Mouse (Mus musculus) intestine, postnatal 0 days (tissue): ENCODE results near the gene Ankfn1. TPM values are rescaled to one million over a fixed set of nuclear protein-coding genes. Genes with fewer than 3 reads are reported as not detected.
A peak's percentile ranks its signal among the peaks of the same experiment; 100 is the strongest.

Source experiments
- ATAC-seq: fragments of 200-750 bp; cut with Nextera tagmentation; 2 replicates; pipeline ENCODE4 v1.8.0; 2017; ENCODE audit warnings: mild to moderate bottlenecking, moderate TSS enrichment, moderate library complexity
- H3K27ac ChIP-seq: fragments of 300-500 bp; sonication (generic); 2 replicates; pipeline ENCODE4 v1.5.1; 2014; ENCODE audit warnings: mild to moderate bottlenecking, low read depth, low read length, moderate library complexity
- H3K27me3 ChIP-seq: fragments of 300-500 bp; sonication (generic); replicated peaks from 2 replicates; pipeline ENCODE4 v1.6.1; 2014; ENCODE audit warnings: low read length, mixed read lengths; ENCODE audit not compliant: control insufficient read depth, insufficient read depth
- H3K36me3 ChIP-seq: fragments of 300-500 bp; sonication (generic); 2 replicates; pipeline ENCODE4 v1.6.1; 2014; ENCODE audit warnings: mild to moderate bottlenecking, moderate library complexity; ENCODE audit not compliant: control insufficient read depth, insufficient read depth
- H3K4me1 ChIP-seq: fragments of 300-500 bp; sonication (generic); replicated peaks from 2 replicates; pipeline ENCODE4 v1.6.1; 2014; ENCODE audit warnings: antibody characterized with exemption, low read length, mixed read lengths; ENCODE audit not compliant: control insufficient read depth, insufficient read depth
- H3K4me2 ChIP-seq: fragments of 300-500 bp; sonication (generic); replicated peaks from 2 replicates; pipeline ENCODE4 v1.6.1; 2014; ENCODE audit warnings: low read depth, mild to moderate bottlenecking, moderate library complexity
- H3K4me3 ChIP-seq: fragments of 300-500 bp; sonication (generic); 2 replicates; pipeline ENCODE4 v1.5.1; 2014; ENCODE audit warnings: low read depth, low read length
- H3K9ac ChIP-seq: fragments of 300-500 bp; sonication (generic); 2 replicates; pipeline ENCODE4 v1.6.1; 2014; ENCODE audit warnings: mild to moderate bottlenecking, low read depth, low read length
- H3K9me3 ChIP-seq: fragments of 300-500 bp; sonication (generic); 2 replicates; pipeline ENCODE4 v1.6.1; 2016; ENCODE audit warnings: mixed run types; ENCODE audit not compliant: control insufficient read depth
- CTCF ChIP-seq: sonication (generic); IDR thresholded peaks from 2 replicates; pipeline ENCODE4 v1.5.1; 2016; ENCODE audit warnings: low read depth, mild to moderate bottlenecking, control low read depth, antibody characterized with exemption, moderate library complexity
- WGBS: fragments of 180-500 bp; shearing (Covaris S2); extraction: QIAGEN DNeasy Blood & Tissue Kit; methylation state at CpG from one replicate; pipeline ENCODE4 v1.1.7; 2014; 5-methylcytosine and 5-hydroxymethylcytosine counted together
- polyA plus RNA-seq: library from polyadenylated mRNA; unstranded; fragments of >200 nt; fragmentation: Nextera tagmentation; extraction: Ambion mirVana; gene quantifications from 2 replicates; pipeline ENCODE4 v1.2.1, GENCODE M21; 2015

Gene Ankfn1
- polyA plus RNA-seq, 1 experiment from 2014 or later = not detected

DNA sequence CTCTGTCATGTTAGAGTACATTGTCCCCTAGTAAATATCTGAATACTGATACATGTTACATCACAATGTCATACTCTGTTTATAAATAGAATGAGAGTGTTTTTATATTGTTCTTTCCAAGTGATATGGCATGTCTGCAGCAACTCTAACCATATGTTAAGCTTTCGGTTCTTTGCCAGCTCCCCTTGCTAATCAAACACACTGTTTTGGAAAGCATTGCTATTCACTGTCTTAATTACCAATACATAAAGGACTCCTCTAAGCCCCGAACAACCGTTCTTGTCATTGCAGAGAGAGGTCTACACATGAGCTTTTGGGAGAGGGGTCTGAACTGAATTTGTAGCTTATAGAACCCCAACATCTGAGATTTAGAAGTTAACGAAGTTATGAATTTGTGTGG lies 327.0 kb downstream of the Ankfn1 start:
- no peak overlapping the region for H3K4me3 ChIP-seq
- H3K9ac ChIP-seq = no peak overlapping the region
- no peaks in the 10 kb centered on the region for H3K36me3 ChIP-seq
- ATAC-seq = no peak
- H3K27ac ChIP-seq = no peak overlapping the region
- TF ChIP-seq CTCF = no peak
- no peak overlapping the region for H3K4me2 ChIP-seq
- 87% methylated on average over 4 of the region's 4 CpGs for WGBS
- H3K9me3 ChIP-seq = no peaks in the 10 kb centered on the region
- H3K4me1 ChIP-seq = no peaks in the 10 kb centered on the region
- H3K27me3 ChIP-seq = no peaks in the 10 kb centered on the region

- Histone ChIP-seq H3K9me3 (no peaks in the 10 kb centered on the region), H3K4me2 (no peak overlapping the region), H3K36me3 (no peaks in the 10 kb centered on the region), H3K4me1 (no peaks in the 10 kb centered on the region), H3K9ac (no peak overlapping the region), H3K27ac (no peak overlapping the region), H3K27me3 (no peaks in the 10 kb centered on the region), H3K4me3 (no peak overlapping the region)
- 80% methylated on average over 6 of the region's 6 CpGs for WGBS
- TF ChIP-seq CTCF = no peak
- no peak for ATAC-seq
These were observed 328.5 kb downstream of the Ankfn1 start for GRCm38 (mm10) chr11:89448986-89449385.

DNA sequence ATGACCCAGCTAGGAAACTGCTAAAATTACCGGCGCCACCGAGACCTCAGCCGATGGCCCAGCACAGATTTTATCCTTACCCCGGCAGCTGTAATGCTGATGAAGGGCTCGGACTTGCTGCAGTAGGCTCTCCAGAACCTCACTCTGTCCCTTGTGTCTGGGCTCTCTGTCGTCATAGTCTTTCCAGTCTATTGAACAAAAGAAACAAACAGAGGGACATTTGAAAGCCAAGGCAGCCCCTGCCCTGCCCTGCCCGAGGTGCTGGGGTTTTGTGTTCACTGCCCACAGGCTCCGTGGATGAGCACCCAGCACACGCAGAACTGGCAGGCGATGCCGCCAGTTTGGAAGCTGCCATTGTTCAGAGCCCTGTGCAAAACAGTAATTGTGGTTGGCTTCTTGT lies 330.0 kb downstream of the Ankfn1 start:
- WGBS = 88% methylated on average over 12 of the region's 12 CpGs
- H3K27ac ChIP-seq = no peak overlapping the region
- H3K4me1 ChIP-seq = no peaks in the 10 kb centered on the region
- H3K36me3 ChIP-seq = no peaks in the 10 kb centered on the region
- no peak overlapping the region for H3K4me3 ChIP-seq
- no peaks in the 10 kb centered on the region for H3K9me3 ChIP-seq
- no peak overlapping the region for H3K4me2 ChIP-seq
- no peak overlapping the region for H3K9ac ChIP-seq
- TF ChIP-seq CTCF = no peak
- no peaks in the 10 kb centered on the region for H3K27me3 ChIP-seq
- no peak for ATAC-seq

DNA sequence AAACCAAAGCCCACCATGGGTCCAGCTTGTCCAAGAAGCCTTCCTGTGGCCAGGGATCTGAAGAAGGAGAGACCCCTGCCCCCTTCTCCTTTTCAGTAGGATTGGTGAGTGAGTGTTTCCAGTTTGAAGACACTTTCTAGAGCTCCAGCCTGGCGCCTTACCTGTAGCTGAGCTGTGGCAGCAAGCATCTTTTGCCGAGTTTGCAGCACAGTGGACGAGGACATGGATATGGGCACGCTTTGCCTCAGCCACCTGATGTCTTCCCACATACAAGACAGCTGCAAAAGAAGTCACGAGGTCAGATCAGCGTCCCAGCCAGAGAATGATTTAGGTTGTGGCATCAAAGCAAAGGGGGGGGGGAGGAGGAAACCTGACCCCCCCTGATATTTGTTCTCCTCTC lies 336.9 kb downstream of the Ankfn1 start:
- Histone ChIP-seq H3K4me2 (no peak overlapping the region), H3K9ac (no peak overlapping the region), H3K4me1 (no peaks in the 10 kb centered on the region), H3K36me3 (no peaks in the 10 kb centered on the region), H3K4me3 (no peak overlapping the region), H3K27me3 (no peaks in the 10 kb centered on the region), H3K27ac (no peak overlapping the region), H3K9me3 (no peaks in the 10 kb centered on the region)
- ATAC-seq = no peak
- no peak for TF ChIP-seq CTCF
- WGBS = 85% methylated on average over 6 of the region's 6 CpGs

- TF ChIP-seq CTCF = peak; percentile 68
- no peak for ATAC-seq
- 49% methylated on average over 3 of the region's 3 CpGs for WGBS
- Histone ChIP-seq H3K4me3 (no peak overlapping the region), H3K36me3 (no peaks in the 10 kb centered on the region), H3K27me3 (no peaks in the 10 kb centered on the region), H3K4me1 (no peaks in the 10 kb centered on the region), H3K4me2 (no peak overlapping the region), H3K9ac (no peak overlapping the region), H3K9me3 (no peaks in the 10 kb centered on the region), H3K27ac (no peak overlapping the region)
These were observed 353.1 kb downstream of the Ankfn1 start for GRCm38 (mm10) chr11:89424358-89424757.

DNA sequence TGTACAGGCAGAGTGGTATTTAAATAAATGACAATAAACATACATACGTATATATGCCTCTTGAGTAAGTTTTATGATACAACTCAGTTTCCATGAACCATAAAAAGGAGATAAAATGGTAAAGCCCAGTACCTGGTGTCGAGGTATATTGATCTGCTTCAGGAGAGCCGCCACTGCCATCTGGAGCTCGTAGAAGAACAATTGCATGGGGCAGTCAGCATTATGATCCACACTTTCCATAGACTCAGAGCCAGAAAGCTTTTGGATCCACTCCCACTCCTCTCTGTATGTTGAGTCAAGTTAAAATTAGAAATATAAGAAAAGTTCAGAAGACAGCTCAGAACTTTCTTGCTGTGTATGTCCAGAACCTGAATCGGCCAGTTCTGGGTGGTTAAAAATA lies 354.8 kb downstream of the Ankfn1 start:
- TF ChIP-seq CTCF = no peak
- H3K9me3 ChIP-seq = no peaks in the 10 kb centered on the region
- no peak overlapping the region for H3K4me3 ChIP-seq
- H3K27ac ChIP-seq = no peak overlapping the region
- WGBS = 53% methylated on average over 5 of the region's 5 CpGs
- no peak for ATAC-seq
- no peak overlapping the region for H3K4me2 ChIP-seq
- no peak overlapping the region for H3K9ac ChIP-seq
- no peaks in the 10 kb centered on the region for H3K36me3 ChIP-seq
- no peaks in the 10 kb centered on the region for H3K27me3 ChIP-seq
- no peaks in the 10 kb centered on the region for H3K4me1 ChIP-seq

- 77% methylated on average over 11 of the region's 11 CpGs for WGBS
- TF ChIP-seq CTCF = no peak
- no peak overlapping the region for H3K27ac ChIP-seq
These were observed 356.6 kb downstream of the Ankfn1 start for GRCm38 (mm10) chr11:89420767-89421438.

More at GRCm38 (mm10) chr11:89420767-89421438, 356.6 kb downstream of the Ankfn1 start:
- H3K9ac ChIP-seq = no peak overlapping the region
- H3K4me3 ChIP-seq = no peak overlapping the region
- H3K4me2 ChIP-seq = no peak overlapping the region
- no peak for ATAC-seq
- H3K27me3 ChIP-seq = no peaks in the 10 kb centered on the region
- H3K9me3 ChIP-seq = no peaks in the 10 kb centered on the region
- H3K4me1 ChIP-seq = no peaks in the 10 kb centered on the region
- no peaks in the 10 kb centered on the region for H3K36me3 ChIP-seq
